Mouse (Mus musculus): ENCODE results near the gene Tbc1d17.

DNA sequence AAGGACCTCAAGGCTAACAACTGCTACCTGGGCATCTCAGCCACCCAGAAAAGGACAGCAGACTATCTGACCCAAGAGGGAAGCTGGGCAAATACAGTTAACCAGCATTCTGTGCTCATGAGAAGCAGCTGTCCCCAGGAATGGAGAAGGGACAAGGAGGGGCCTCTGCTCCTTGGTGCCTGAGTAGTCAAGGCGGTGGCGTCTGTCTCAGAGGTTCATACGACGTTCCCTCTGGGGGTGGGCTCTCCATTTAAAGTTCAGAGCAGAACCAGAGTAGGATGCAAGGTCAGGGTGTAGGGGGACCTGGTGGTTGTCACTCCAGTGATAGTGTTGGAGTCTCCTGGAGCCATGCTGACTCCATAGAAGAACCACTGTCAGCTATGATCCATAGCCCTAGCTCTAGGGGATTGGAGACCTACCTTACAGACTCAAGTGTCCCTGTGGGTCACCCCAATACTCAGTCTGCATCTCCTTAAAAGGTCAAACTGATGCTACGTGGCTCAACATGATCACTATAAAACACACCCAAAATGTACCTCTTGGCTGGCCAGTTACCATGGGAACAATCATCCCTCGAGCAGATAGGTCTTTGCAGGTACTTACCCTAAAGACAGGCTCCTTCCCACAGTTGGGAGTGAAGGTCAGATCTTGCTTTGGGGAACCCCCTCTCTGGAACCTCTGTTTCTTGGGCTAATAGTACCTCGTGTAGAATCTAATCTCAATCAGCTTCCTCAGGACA lies 37.9 kb downstream of the Tbc1d17 start:
- TF ChIP-seq GATA1 (IDR thresholded peaks at IDR 0.05; ENCODE audit: borderline replicate concordance, low read length) (no peak), FLI1 (IDR thresholded peaks at IDR 0.05; ENCODE audit: low read length) (no peak)

Data from megakaryocyte, embryonic 14.5 days (primary cell).